Mouse (Mus musculus): Measurements from ENCODE around the gene Syne1. TPM values are rescaled to one million over a fixed set of nuclear protein-coding genes. Genes with fewer than 3 reads are reported as not detected.
A peak's percentile ranks its signal among the peaks of the same experiment; 100 is the strongest.

The Syne1 gene
- total RNA-seq, 2 experiments from 2014 or later = 57.9 to 58.8 TPM

- DNase-seq = no peak
- intact Hi-C loops (cut with DNase I) = no loop called here
These were observed 467.6 kb downstream of the Syne1 start for GRCm38 (mm10) chr10:5083716-5084115.

GRCm38 (mm10) chr10:5079945-5080468, 471.3 kb downstream of the Syne1 start:
- intact Hi-C loops (cut with DNase I) = no loop called here
- DNase-seq = peak; percentile 37

- intact Hi-C loops (cut with DNase I) = no loop called here
- no peak for DNase-seq
These were observed 475.6 kb downstream of the Syne1 start for GRCm38 (mm10) chr10:5075724-5076123.

- no peak for DNase-seq
- intact Hi-C loops (cut with DNase I) = no loop called here
These were observed 479.2 kb downstream of the Syne1 start for GRCm38 (mm10) chr10:5072054-5072453.

- no peak for DNase-seq
- intact Hi-C loops (cut with DNase I) = no loop called here
These were observed 480.4 kb downstream of the Syne1 start for GRCm38 (mm10) chr10:5070941-5071231.

- intact Hi-C loops (cut with DNase I) = no loop called here
These were observed 480.9 kb downstream of the Syne1 start for GRCm38 (mm10) chr10:5070168-5070940.

GRCm38 (mm10) chr10:5068676-5069265, 482.5 kb downstream of the Syne1 start, which contains the start of gene Gm10097:
Gene Gm10097, plus strand, starts transcription at chr10:5069192.
- intact Hi-C loops (cut with DNase I) = no loop called here
- DNase-seq = no peak

More at GRCm38 (mm10) chr10:5070168-5070940, 480.9 kb downstream of the Syne1 start:
- no peak for DNase-seq

- intact Hi-C loops (cut with DNase I) = no loop called here
- DNase-seq = no peak
These were observed 484.2 kb downstream of the Syne1 start for GRCm38 (mm10) chr10:5067113-5067512.

- no peak for DNase-seq
- intact Hi-C loops (cut with DNase I) = no loop called here
These were observed 491.3 kb downstream of the Syne1 start for GRCm38 (mm10) chr10:5059983-5060382.

- no peak for DNase-seq
- intact Hi-C loops (cut with DNase I) = no loop called here
These were observed 492.4 kb downstream of the Syne1 start for GRCm38 (mm10) chr10:5058876-5059275.

GRCm38 (mm10) chr10:5057661-5058060, 493.6 kb downstream of the Syne1 start:
- intact Hi-C loops (cut with DNase I) = no loop called here
- no peak for DNase-seq

- intact Hi-C loops (cut with DNase I) = no loop called here
- DNase-seq = no peak
These were observed 494.3 kb downstream of the Syne1 start for GRCm38 (mm10) chr10:5056940-5057339.

GRCm38 (mm10) chr10:5056243-5056735, 495.0 kb downstream of the Syne1 start:
- intact Hi-C loops (cut with DNase I) = no loop called here
- DNase-seq = no peak

GRCm38 (mm10) chr10:5045671-5046070, 505.6 kb downstream of the Syne1 start:
- intact Hi-C loops (cut with DNase I) = no loop called here
- no peak for DNase-seq

GRCm38 (mm10) chr10:5045213-5045612, 506.1 kb downstream of the Syne1 start:
- DNase-seq = no peak
- intact Hi-C loops (cut with DNase I) = no loop called here

- DNase-seq = no peak
- intact Hi-C loops (cut with DNase I) = no loop called here
These were observed 506.8 kb downstream of the Syne1 start for GRCm38 (mm10) chr10:5044481-5044880.

- DNase-seq = no peak
- intact Hi-C loops (cut with DNase I) = no loop called here
These were observed 510.0 kb downstream of the Syne1 start for GRCm38 (mm10) chr10:5041254-5041653.

- intact Hi-C loops (cut with DNase I) = no loop called here
- no peak for DNase-seq
These were observed 518.9 kb downstream of the Syne1 start for GRCm38 (mm10) chr10:5032192-5033048.

GRCm38 (mm10) chr10:5029883-5030282, 521.4 kb downstream of the Syne1 start:
- DNase-seq = no peak
- intact Hi-C loops (cut with DNase I) = no loop called here

- intact Hi-C loops (cut with DNase I) = no loop called here
- no peak for DNase-seq
These were observed 522.1 kb downstream of the Syne1 start for GRCm38 (mm10) chr10:5029161-5029560.

- intact Hi-C loops (cut with DNase I) = no loop called here
- no peak for DNase-seq
These were observed 523.0 kb downstream of the Syne1 start for GRCm38 (mm10) chr10:5028301-5028700.

All from left cerebral cortex, postnatal 4 days (tissue).